Mouse (Mus musculus) E14TG2a.4 (cell line): ENCODE measurements around the gene Vwa3b.

Experiments used
- H3K27me3 ChIP-seq: 2 replicates; pipeline ENCODE4 v1.6.1; 2014; ENCODE audit warnings: low read length, control low read depth; ENCODE audit not compliant: insufficient read depth
- H3K36me3 ChIP-seq: 2 replicates; pipeline ENCODE4 v1.6.1; 2014; ENCODE audit warnings: low read length, control low read depth; ENCODE audit not compliant: insufficient read depth
- H3K4me1 ChIP-seq: replicated peaks from 2 replicates; pipeline ENCODE4 v1.6.1; 2014; ENCODE audit warnings: low read depth, low read length, control low read depth
- H3K4me3 ChIP-seq: replicated peaks from 2 replicates; pipeline ENCODE4 v1.5.1; 2014; ENCODE audit warnings: mild to moderate bottlenecking, low read length
- H3K9me3 ChIP-seq: 2 replicates; pipeline ENCODE4 v1.6.1; 2014; ENCODE audit warnings: low read length, control low read depth
- CTCF ChIP-seq: conservative IDR thresholded peaks from 2 replicates; pipeline ENCODE4 v1.5.1; 2014; ENCODE audit warnings: low read length
- NANOG ChIP-seq: IDR thresholded peaks from 2 replicates; pipeline ENCODE4 v1.6.1; 2014; ENCODE audit warnings: borderline replicate concordance, low read length, mixed read lengths
- POU5F1 ChIP-seq: IDR thresholded peaks from 2 replicates; pipeline ENCODE4 v1.6.1; 2014; ENCODE audit warnings: low read length, borderline replicate concordance

Vwa3b gene

GRCm38 (mm10) chr1:37080442-37080841, 54.0 kb downstream of the Vwa3b start:
- Histone ChIP-seq H3K27me3 (no peaks in the 10 kb centered on the region), H3K4me3 (no peak overlapping the region), H3K4me1 (peaks cover 85% of the 10 kb centered on the region), H3K36me3 (no peaks in the 10 kb centered on the region), H3K9me3 (no peaks in the 10 kb centered on the region)
- TF ChIP-seq NANOG, result no peak
- TF ChIP-seq POU5F1, result no peak
- no peak for TF ChIP-seq CTCF

- peaks cover 83% of the 10 kb centered on the region for H3K4me1 ChIP-seq
- no peak for TF ChIP-seq POU5F1
- no peak for TF ChIP-seq CTCF
- TF ChIP-seq NANOG, result no peak
- H3K9me3 ChIP-seq, result peaks cover 2% of the 10 kb centered on the region; the same call in 1 of the 2 replicates
- no peaks in the 10 kb centered on the region for H3K36me3 ChIP-seq
- H3K27me3 ChIP-seq, result no peaks in the 10 kb centered on the region
- H3K4me3 ChIP-seq, result no peak overlapping the region
Observed at GRCm38 (mm10) chr1:37081376-37082214, 55.2 kb downstream of the Vwa3b start.

- TF ChIP-seq CTCF, result no peak
- no peak for TF ChIP-seq POU5F1
- no peak for TF ChIP-seq NANOG
- Histone ChIP-seq H3K9me3 (peaks cover 2% of the 10 kb centered on the region; the same call in 1 of the 2 replicates), H3K27me3 (no peaks in the 10 kb centered on the region), H3K4me1 (peaks cover 80% of the 10 kb centered on the region), H3K4me3 (no peak overlapping the region), H3K36me3 (no peaks in the 10 kb centered on the region)
Observed at GRCm38 (mm10) chr1:37082215-37082464, 55.7 kb downstream of the Vwa3b start.

- Histone ChIP-seq H3K4me1 (peaks cover 83% of the 10 kb centered on the region), H3K9me3 (peaks cover 2% of the 10 kb centered on the region; the same call in 1 of the 2 replicates), H3K27me3 (no peaks in the 10 kb centered on the region), H3K36me3 (no peaks in the 10 kb centered on the region), H3K4me3 (no peak overlapping the region)
- TF ChIP-seq NANOG, result no peak
- TF ChIP-seq POU5F1, result no peak
- TF ChIP-seq CTCF, result no peak
Observed at GRCm38 (mm10) chr1:37084075-37084474, 57.7 kb downstream of the Vwa3b start.

GRCm38 (mm10) chr1:37085171-37085570, 58.8 kb downstream of the Vwa3b start:
- no peak for TF ChIP-seq NANOG
- TF ChIP-seq CTCF, result no peak
- TF ChIP-seq POU5F1, result no peak
- Histone ChIP-seq H3K9me3 (peaks cover 2% of the 10 kb centered on the region; the same call in 1 of the 2 replicates), H3K4me1 (peaks cover 82% of the 10 kb centered on the region), H3K4me3 (0 out of 2 replicates have a peak overlapping the region, but pooled peaks have one; percentile 8), H3K27me3 (no peaks in the 10 kb centered on the region), H3K36me3 (no peaks in the 10 kb centered on the region)

GRCm38 (mm10) chr1:37089191-37089590, 62.8 kb downstream of the Vwa3b start:
- TF ChIP-seq POU5F1 (no peak), NANOG (no peak), CTCF (no peak)
- peaks cover 9% of the 10 kb centered on the region for H3K9me3 ChIP-seq

GRCm38 (mm10) chr1:37097382-37098093, 71.1 kb downstream of the Vwa3b start:
- Histone ChIP-seq H3K36me3 (peaks cover 7% of the 10 kb centered on the region), H3K27me3 (no peaks in the 10 kb centered on the region), H3K4me3 (no peak overlapping the region), H3K9me3 (peaks cover 12% of the 10 kb centered on the region), H3K4me1 (peaks cover 52% of the 10 kb centered on the region)
- TF ChIP-seq NANOG (no peak), POU5F1 (no peak), CTCF (no peak)

More at GRCm38 (mm10) chr1:37089191-37089590, 62.8 kb downstream of the Vwa3b start:
- Histone ChIP-seq H3K4me3 (no peak overlapping the region), H3K36me3 (no peaks in the 10 kb centered on the region), H3K4me1 (peaks cover 52% of the 10 kb centered on the region), H3K27me3 (no peaks in the 10 kb centered on the region)

- TF ChIP-seq NANOG (no peak), CTCF (no peak), POU5F1 (no peak)
- peaks cover 58% of the 10 kb centered on the region for H3K4me1 ChIP-seq
- H3K4me3 ChIP-seq, result no peak overlapping the region
- H3K36me3 ChIP-seq, result peaks cover 13% of the 10 kb centered on the region
- no peaks in the 10 kb centered on the region for H3K27me3 ChIP-seq
- peaks cover 12% of the 10 kb centered on the region for H3K9me3 ChIP-seq
Observed at GRCm38 (mm10) chr1:37098094-37098555, 71.7 kb downstream of the Vwa3b start.
